Mouse (Mus musculus): ENCODE measurements around the gene Ttpal. TPM values are rescaled to one million over a fixed set of nuclear protein-coding genes. Genes with fewer than 3 reads are reported as not detected.
A peak's percentile ranks its signal among the peaks of the same experiment; 100 is the strongest.
"Not testable (repeated sequence)": the region's sequence is repeated elsewhere in the genome, so short reads cannot be mapped to it uniquely, and the experiment has no call there.

Gene Ttpal
- polyA plus RNA-seq, 1 experiment from 2014 or later, result 39.1 TPM

GRCm38 (mm10) chr2:163637655-163638266 is 35.6 kb downstream of the Ttpal start:
- peaks cover 31% of the 10 kb centered on the region for H3K4me1 ChIP-seq
- no peak overlapping the region for H3K4me2 ChIP-seq
- peaks cover 16% of the 10 kb centered on the region for H3K36me3 ChIP-seq
- no peak for ATAC-seq (ENCODE audit: low FRiP score)
- H3K27me3 ChIP-seq (replicated peaks), result no peaks in the 10 kb centered on the region
- H3K4me3 ChIP-seq (replicated peaks), result no peak overlapping the region
- whole genome bisulfite sequencing, result 54% methylated on average over 5 of the region's 5 CpGs
- H3K9me3 ChIP-seq (replicated peaks), result no peaks in the 10 kb centered on the region
- H3K27ac ChIP-seq (replicated peaks), result no peak overlapping the region
- H3K9ac ChIP-seq (replicated peaks), result no peak overlapping the region

DNA sequence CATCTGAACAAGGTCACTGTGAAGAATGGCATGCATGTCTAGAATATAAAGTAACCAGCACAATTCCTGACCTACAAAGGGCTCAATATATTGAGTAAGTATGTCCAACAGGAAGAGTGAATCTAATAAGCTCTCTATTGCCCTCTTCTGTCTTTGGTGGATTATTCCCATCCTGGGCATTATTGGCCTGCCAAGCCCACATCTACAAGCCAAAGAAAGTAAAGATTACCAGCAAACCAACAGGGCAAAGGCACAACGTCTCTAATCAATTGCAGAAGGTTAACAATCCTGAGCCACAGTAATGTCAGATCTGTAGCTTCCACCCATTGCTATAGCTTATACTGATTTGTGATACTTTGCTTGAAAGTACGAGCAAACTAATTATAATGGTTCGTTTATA is 38.4 kb downstream of the Ttpal start:
- Histone ChIP-seq H3K9me3 (replicated peaks) (no peaks in the 10 kb centered on the region), H3K27ac (replicated peaks) (no peak overlapping the region), H3K4me2 (no peak overlapping the region), H3K36me3 (peaks cover 8% of the 10 kb centered on the region), H3K4me1 (peaks cover 46% of the 10 kb centered on the region), H3K9ac (replicated peaks) (no peak overlapping the region), H3K4me3 (replicated peaks) (no peak overlapping the region), H3K27me3 (replicated peaks) (no peaks in the 10 kb centered on the region)
- no peak for ATAC-seq (ENCODE audit: low FRiP score)
- WGBS, result 91% methylated on average over 3 of the region's 3 CpGs

DNA sequence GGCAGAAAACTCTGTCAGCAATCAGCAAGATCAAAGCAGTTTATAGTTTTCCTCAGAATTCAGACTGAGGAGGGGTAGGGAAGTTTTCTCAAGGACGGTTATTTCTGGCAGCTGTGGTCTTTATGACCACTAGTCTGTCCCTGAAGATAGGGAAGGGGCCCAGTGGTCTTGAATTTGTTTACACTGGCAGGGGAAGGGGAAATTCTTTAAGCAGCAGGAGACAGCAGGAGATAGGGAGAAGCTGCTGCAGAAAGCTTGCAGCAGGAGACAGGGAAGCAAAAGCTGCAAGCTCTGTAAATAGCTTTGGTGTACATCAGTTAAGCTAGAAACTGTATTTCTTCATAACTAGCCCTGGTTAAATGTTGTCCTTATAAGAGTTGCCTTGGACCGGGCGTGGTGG is 39.6 kb downstream of the Ttpal start:
- no peak overlapping the region for H3K4me2 ChIP-seq
- WGBS, result 65% methylated on average over 3 of the region's 3 CpGs
- H3K27ac ChIP-seq (replicated peaks), result no peak overlapping the region
- H3K9me3 ChIP-seq (replicated peaks), result no peaks in the 10 kb centered on the region
- no peak for ATAC-seq (ENCODE audit: low FRiP score)
- H3K4me1 ChIP-seq, result peaks cover 46% of the 10 kb centered on the region
- no peak overlapping the region for H3K9ac ChIP-seq (replicated peaks)
- H3K4me3 ChIP-seq (replicated peaks), result no peak overlapping the region
- H3K36me3 ChIP-seq, result peaks cover 4% of the 10 kb centered on the region; the same call in 1 of the 2 replicates
- no peaks in the 10 kb centered on the region for H3K27me3 ChIP-seq (replicated peaks)

DNA sequence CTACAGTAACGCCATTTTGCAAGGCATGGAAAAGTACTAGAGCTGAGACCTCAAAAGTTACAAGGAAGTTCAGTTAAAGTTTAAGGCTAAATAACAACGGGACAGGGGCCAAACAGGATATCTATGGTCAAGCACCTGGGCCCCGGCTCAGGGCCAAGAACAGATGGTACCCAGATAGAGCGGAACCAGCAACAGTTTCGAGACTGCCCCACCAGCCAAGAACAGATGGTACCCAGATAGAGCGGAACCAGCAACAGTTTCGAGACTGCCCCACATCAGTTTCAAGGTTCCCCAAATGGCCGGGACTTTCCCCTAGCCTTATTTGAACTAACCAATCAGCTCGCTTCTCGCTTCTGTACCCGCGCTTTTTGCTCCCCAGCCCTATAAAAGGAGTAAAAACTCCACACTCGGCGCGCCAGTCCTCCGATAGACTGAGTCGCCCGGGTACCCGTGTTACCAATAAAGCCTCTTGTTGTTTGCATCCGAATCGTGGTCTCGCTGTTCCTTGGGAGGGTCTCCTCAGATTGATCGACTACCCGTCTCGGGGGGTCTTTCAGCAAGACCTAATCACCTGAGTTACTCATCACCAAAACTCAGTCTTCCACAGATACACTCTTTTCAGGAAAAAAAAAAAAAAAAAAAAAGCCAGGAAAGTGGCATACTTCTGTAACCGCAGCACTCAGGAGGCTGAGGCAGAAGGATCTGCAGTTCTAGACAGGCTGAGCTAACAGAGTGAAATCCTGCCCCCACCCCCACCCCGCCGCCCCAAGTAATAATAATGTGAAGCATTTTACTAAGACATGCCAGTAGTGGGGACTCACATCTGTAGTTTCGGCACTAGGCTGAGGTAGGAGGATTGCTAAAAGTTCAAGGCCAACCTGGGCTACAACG is 40.8 kb downstream of the Ttpal start:
- H3K27ac ChIP-seq (replicated peaks), result peak overlapping the region; percentile 99; the same call in 1 of the 2 replicates
- H3K27me3 ChIP-seq (replicated peaks), result no peaks in the 10 kb centered on the region
- H3K9me3 ChIP-seq (replicated peaks), result no peaks in the 10 kb centered on the region
- peak overlapping the region; percentile 62 for H3K4me2 ChIP-seq
- no peak for ATAC-seq (ENCODE audit: low FRiP score)
- H3K4me1 ChIP-seq, result peaks cover 41% of the 10 kb centered on the region
- 0 out of 2 replicates have a peak overlapping the region, but pooled peaks have one; percentile 98 for H3K9ac ChIP-seq (replicated peaks)
- H3K4me3 ChIP-seq (replicated peaks), result peak overlapping the region; percentile 99
- 86% methylated on average over 30 of the region's 30 CpGs for WGBS
- H3K36me3 ChIP-seq, result no peaks in the 10 kb centered on the region

DNA sequence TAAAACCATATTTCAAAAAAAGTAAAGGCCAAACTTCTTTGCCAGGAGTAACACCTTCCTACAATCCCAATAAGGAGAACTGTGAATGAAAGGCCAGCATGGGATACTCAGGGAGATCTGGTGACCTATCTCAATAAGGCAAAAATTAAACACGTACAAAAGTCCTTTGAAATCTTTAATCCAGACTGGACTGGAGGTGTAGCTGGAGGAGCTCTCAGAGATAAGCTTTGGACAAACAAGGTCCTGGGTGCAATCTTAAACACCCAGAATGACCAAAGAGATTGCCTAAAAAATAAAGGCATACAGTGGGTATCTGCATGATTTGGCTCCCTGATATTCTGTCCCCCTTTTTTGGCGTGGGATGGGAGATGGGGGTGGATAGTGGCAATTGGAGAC is 41.5 kb downstream of the Ttpal start:
- Histone ChIP-seq H3K4me3 (replicated peaks) (peak overlapping the region; percentile 99), H3K4me2 (peak overlapping the region; percentile 62), H3K4me1 (peaks cover 36% of the 10 kb centered on the region), H3K27me3 (replicated peaks) (no peaks in the 10 kb centered on the region), H3K27ac (replicated peaks) (peak overlapping the region; percentile 99; the same call in 1 of the 2 replicates), H3K36me3 (no peaks in the 10 kb centered on the region), H3K9me3 (replicated peaks) (no peaks in the 10 kb centered on the region), H3K9ac (replicated peaks) (peak overlapping the region; percentile 98; the same call in 1 of the 2 replicates)
- WGBS, result 78% methylated on average over 2 of the region's 2 CpGs
- no peak for ATAC-seq (ENCODE audit: low FRiP score)

DNA sequence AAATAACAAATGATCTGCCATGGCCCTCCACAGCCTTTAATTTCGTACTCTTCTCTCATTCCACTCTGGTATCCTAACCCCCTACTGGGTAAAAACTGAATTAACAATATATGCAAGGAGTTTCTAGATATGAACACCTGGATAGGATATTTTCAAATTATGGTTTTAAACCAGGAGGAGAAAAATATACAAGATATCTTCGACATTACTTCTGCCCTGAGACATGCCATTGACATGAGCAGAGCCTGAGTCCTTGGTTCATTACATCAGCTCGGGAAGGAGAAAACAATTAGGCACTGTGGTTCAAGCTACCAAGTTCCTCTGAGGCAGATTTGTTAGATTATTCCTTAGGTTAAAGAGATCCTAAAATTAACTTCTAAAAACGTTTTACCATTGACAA is 41.9 kb downstream of the Ttpal start:
- WGBS, result 5% methylated on average over 4 of the region's 4 CpGs

DNA sequence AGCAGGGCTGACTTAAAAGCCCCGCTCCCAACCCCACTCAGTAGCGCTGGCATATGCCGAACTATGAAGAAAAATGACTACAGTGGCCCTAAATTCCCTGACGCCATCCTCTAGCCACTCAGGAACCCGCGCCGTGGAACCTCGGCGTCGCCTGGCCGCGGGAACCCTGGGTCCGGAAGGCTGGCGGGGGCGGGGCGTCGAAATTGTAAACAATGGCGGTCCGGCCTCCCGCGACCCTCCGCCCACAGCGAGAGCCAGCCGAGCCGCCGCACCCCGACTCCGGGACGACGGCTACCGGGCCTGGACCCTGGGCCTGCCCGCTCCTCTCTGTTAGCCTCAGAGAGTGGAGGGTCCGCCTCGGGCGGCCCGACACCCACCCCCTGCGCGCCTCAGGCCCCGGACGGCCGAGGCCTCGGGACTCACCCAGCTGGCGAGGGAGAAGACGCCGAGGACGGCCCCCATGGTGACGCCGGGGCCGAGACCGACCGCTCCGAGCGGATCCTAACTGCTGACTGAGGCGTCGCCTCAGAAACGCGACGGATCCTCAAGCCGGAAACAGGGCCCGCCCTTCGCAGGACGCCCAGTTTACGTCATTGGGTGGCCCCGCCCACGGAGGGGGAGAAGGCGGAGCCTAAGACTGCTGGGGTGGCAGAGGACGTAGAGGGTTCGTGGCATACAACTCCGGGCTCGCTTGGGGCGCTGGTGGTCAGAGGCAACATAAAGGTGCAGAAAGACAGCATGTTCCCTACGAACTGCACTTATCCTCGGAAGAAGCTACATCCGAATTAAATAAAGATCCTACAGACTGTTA is 42.7 kb downstream of the Ttpal start, which contains the start of gene Serinc3:
Gene Serinc3 (minus strand): TSS at position 557 of the 811 bp plus-strand sequence.
- H3K27me3 ChIP-seq (replicated peaks), result no peaks in the 10 kb centered on the region
- WGBS, result under 1% methylated on average over 70 of the region's 74 CpGs
- H3K27ac ChIP-seq (replicated peaks), result peak within 1 kb of the TSS; percentile 99
- peak within 1 kb of the TSS; percentile 62 for H3K4me2 ChIP-seq
- no peaks in the 10 kb centered on the region for H3K36me3 ChIP-seq
- peak within 1 kb of the TSS; percentile 98 for H3K9ac ChIP-seq (replicated peaks)
- H3K4me3 ChIP-seq (replicated peaks), result peak within 1 kb of the TSS; percentile 99
- H3K9me3 ChIP-seq (replicated peaks), result no peaks in the 10 kb centered on the region
- peaks cover 33% of the 10 kb centered on the region for H3K4me1 ChIP-seq
- peak; percentile 98 for ATAC-seq (ENCODE audit: low FRiP score)

More for the DNA sequence above, 41.9 kb downstream of the Ttpal start:
- H3K4me1 ChIP-seq, result peaks cover 35% of the 10 kb centered on the region
- no peaks in the 10 kb centered on the region for H3K27me3 ChIP-seq (replicated peaks)
- no peaks in the 10 kb centered on the region for H3K36me3 ChIP-seq
- peak overlapping the region; percentile 99 for H3K27ac ChIP-seq (replicated peaks)
- H3K9ac ChIP-seq (replicated peaks), result peak overlapping the region; percentile 98
- peak overlapping the region; percentile 62 for H3K4me2 ChIP-seq
- peak overlapping the region; percentile 99 for H3K4me3 ChIP-seq (replicated peaks)
- ATAC-seq (ENCODE audit: low FRiP score), result no peak
- H3K9me3 ChIP-seq (replicated peaks), result no peaks in the 10 kb centered on the region

GRCm38 (mm10) chr2:163645700-163646460 is 43.8 kb downstream of the Ttpal start:
- H3K4me1 ChIP-seq, result peaks cover 25% of the 10 kb centered on the region
- H3K4me3 ChIP-seq (replicated peaks), result no peak overlapping the region
- H3K9ac ChIP-seq (replicated peaks), result no peak overlapping the region
- peak overlapping the region; percentile 99; the same call in 1 of the 2 replicates for H3K27ac ChIP-seq (replicated peaks)
- no peaks in the 10 kb centered on the region for H3K36me3 ChIP-seq
- H3K4me2 ChIP-seq, result peak overlapping the region; percentile 62; the same call in 1 of the 2 replicates
- WGBS, result 85% methylated on average over 11 of the region's 11 CpGs
- no peaks in the 10 kb centered on the region for H3K9me3 ChIP-seq (replicated peaks)
- no peak for ATAC-seq (ENCODE audit: low FRiP score)
- no peaks in the 10 kb centered on the region for H3K27me3 ChIP-seq (replicated peaks)

GRCm38 (mm10) chr2:163646461-163647080 is 44.5 kb downstream of the Ttpal start:
- no peak for ATAC-seq (ENCODE audit: low FRiP score)
- Histone ChIP-seq H3K9ac (replicated peaks) (no peak overlapping the region), H3K9me3 (replicated peaks) (no peaks in the 10 kb centered on the region), H3K4me1 (peaks cover 24% of the 10 kb centered on the region), H3K4me3 (replicated peaks) (no peak overlapping the region), H3K36me3 (no peaks in the 10 kb centered on the region), H3K4me2 (no peak overlapping the region), H3K27ac (replicated peaks) (no peak overlapping the region), H3K27me3 (replicated peaks) (no peaks in the 10 kb centered on the region)
- 95% methylated on average over 5 of the region's 5 CpGs for WGBS

- WGBS, result 99% methylated on average over 9 of the region's 12 CpGs
- ATAC-seq (ENCODE audit: low FRiP score); H3K27me3 ChIP-seq (replicated peaks); H3K4me3 ChIP-seq (replicated peaks); H3K9me3 ChIP-seq (replicated peaks); H3K9ac ChIP-seq (replicated peaks); H3K4me2 ChIP-seq; H3K27ac ChIP-seq (replicated peaks); H3K36me3 ChIP-seq: not testable (repeated sequence)
- H3K4me1 ChIP-seq, result peaks cover 22% of the 10 kb centered on the region
Measured at GRCm38 (mm10) chr2:163655699-163656098, 53.6 kb downstream of the Ttpal start.
